ENCODE assay signal across 12 mouse cellular contexts in the genomic region with DNA sequence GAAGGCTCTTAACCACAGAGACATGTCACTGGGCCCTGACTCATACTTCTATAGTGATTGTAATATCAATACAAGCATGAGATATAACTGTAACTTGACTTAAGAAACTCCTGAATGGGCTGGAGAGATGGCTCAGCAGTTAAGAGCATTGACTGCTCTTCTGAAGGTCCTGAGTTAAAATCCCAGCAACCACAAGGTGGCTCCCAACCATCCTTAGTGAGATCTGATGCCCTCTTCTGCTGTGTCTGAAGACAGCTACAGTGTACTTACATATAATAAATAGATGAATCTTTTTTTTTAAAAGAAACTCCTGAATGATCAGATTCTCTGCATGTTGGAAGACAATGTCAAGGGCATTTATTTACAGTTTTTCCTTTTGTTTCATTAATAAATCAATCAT. TPM values are rescaled to one million over a fixed set of nuclear protein-coding genes. Genes with fewer than 3 reads are reported as not detected.
DNase-seq lines count a peak whose midpoint lies in the region; ATAC-seq and TF ChIP-seq lines count a peak whose summit lies in the region.
"Had no signal": no experiment of that assay in that cellular context is flagged by ENCODE, and none has a peak within 500 bp of the region (broad histone marks: within the 10 kb centered on the region; RNA-seq: fewer than 3 reads in every experiment).

No protein-coding gene starts in this region.

- H3K4me1 ChIP-seq in liver, postnatal 0 days (ENCODE audit: insufficient read depth) = no peaks in the 10 kb centered on the region
- H3K4me1 ChIP-seq in liver, embryonic 12.5 days = no peaks in the 10 kb centered on the region
- H3K4me1 ChIP-seq in cortical plate, adult 2 months (ENCODE audit: control insufficient read depth, insufficient read depth, low read length) = no peaks in the 10 kb centered on the region; the same call in 1 of the 2 replicates

- peak; percentile 13 to 23 for DNase-seq in heart, postnatal 10 days
- DNase-seq in heart, postnatal 36 days = no peak
- no peak for DNase-seq in liver, postnatal 0 days
- DNase-seq in right cerebral cortex, postnatal 14 days = peak; percentile 24
- no peak for DNase-seq in testis, postnatal 14 days (ENCODE audit: low spot score)

- TF ChIP-seq EP300 in liver, postnatal 0 days (IDR thresholded peaks at IDR 0.05; ENCODE audit: low read depth) = no peak

- H3K4me3 ChIP-seq in liver, postnatal 0 days (ENCODE audit: low read depth, low read length) = no peak overlapping the region
- no peak overlapping the region for H3K4me3 ChIP-seq in liver, embryonic 12.5 days
- no peak overlapping the region for H3K4me3 ChIP-seq in cortical plate, adult 2 months (ENCODE audit: insufficient read depth, low read length)

- no peaks in the 10 kb centered on the region for H3K36me3 ChIP-seq in liver, postnatal 0 days (replicated peaks; ENCODE audit: insufficient read depth, low read length)
- no peaks in the 10 kb centered on the region for H3K36me3 ChIP-seq in liver, embryonic 12.5 days

- no peaks in the 10 kb centered on the region for H3K9me3 ChIP-seq in liver, postnatal 0 days (ENCODE audit: low read length)
- H3K9me3 ChIP-seq in liver, embryonic 12.5 days (replicated peaks) = no peaks in the 10 kb centered on the region

- H3K27me3 ChIP-seq in liver, postnatal 0 days (ENCODE audit: insufficient read depth, low read length) = no peaks in the 10 kb centered on the region
- H3K27me3 ChIP-seq in liver, embryonic 12.5 days (replicated peaks) = no peaks in the 10 kb centered on the region

- H3K4me2 ChIP-seq in liver, postnatal 0 days (ENCODE audit: low read depth, low read length) = no peak overlapping the region
- no peak overlapping the region for H3K4me2 ChIP-seq in liver, embryonic 12.5 days
- H3K4me2 ChIP-seq: heart, embryonic 11.5 days had no signal

- peak; percentile 30 for TF ChIP-seq CTCF in liver, postnatal 0 days (IDR thresholded peaks at IDR 0.05; ENCODE audit: low read depth)
- peak; percentile 42 for TF ChIP-seq CTCF in cortical plate, adult 2 months (IDR thresholded peaks at IDR 0.05; ENCODE audit: extremely low read depth, insufficient read depth, low read length)

- intact Hi-C loops in heart, postnatal 10 days (cut with DNase I) = loop anchor here (2.0 kb wide), 1 partner anchor 541 kb away; a partner anchor contains a TSS
- intact Hi-C loops in heart, postnatal 36 days (cut with DNase I) = loop anchor here (2.0 kb wide), 1 partner anchor 547 kb away; no protein-coding TSS in a partner anchor

- H3K27ac ChIP-seq in liver, postnatal 0 days (ENCODE audit: low read depth) = no peak overlapping the region
- no peak overlapping the region for H3K27ac ChIP-seq in liver, embryonic 12.5 days
- H3K27ac ChIP-seq in cortical plate, adult 2 months (ENCODE audit: insufficient read depth, low read length) = no peak overlapping the region

- H3K9ac ChIP-seq in liver, postnatal 0 days (replicated peaks) = no peak overlapping the region
- H3K9ac ChIP-seq in liver, embryonic 12.5 days = no peak overlapping the region

- TF ChIP-seq POLR2A in cortical plate, adult 2 months (IDR thresholded peaks at IDR 0.05; ENCODE audit: extremely low read depth, insufficient read depth, low read length) = no peak

- ATAC-seq in liver, postnatal 0 days = no peak
- no peak for ATAC-seq in liver, embryonic 12.5 days
- no peak for ATAC-seq in erythroid progenitor cell, adult 5-6 weeks (replicated peaks; ENCODE audit: low FRiP score, poor library complexity, severe bottlenecking)

RNA-seq across cellular contexts. Expression of a gene that starts 36.0 kb away (rescaled TPM):
- total RNA-seq in heart, postnatal 10 days (2021) = not detected
- not detected for total RNA-seq in heart, postnatal 36 days (2021)
- polyA plus RNA-seq in liver, postnatal 0 days (2015; fragmentation: Nextera tagmentation; extraction: Ambion mirVana) = not detected in 2 replicates
- polyA plus RNA-seq in liver, embryonic 12.5 days (2016; fragmentation: Nextera tagmentation; extraction: Ambion mirVana) = not detected in 2 replicates
- polyA plus RNA-seq in cortical plate, adult 2 months (2012; rRNA removed) = not detected in 2 replicates
- not detected in 2 replicates for total RNA-seq in erythroid progenitor cell, adult 5-6 weeks (2015; ENCODE audit: low replicate concordance)
- total RNA-seq in erythroid progenitor cell, adult 5-6 weeks (2017; ENCODE audit: low replicate concordance) = not detected in 2 replicates
- total RNA-seq: adrenal gland, postnatal 36 days; layer of hippocampus, postnatal 14 days had no signal
- polyA plus RNA-seq: heart, embryonic 11.5 days had no signal

RNA-seq across cellular contexts. Expression of a gene that starts 51.2 kb away (rescaled TPM):
- not detected for total RNA-seq in heart, postnatal 10 days (2021)
- not detected for total RNA-seq in heart, postnatal 36 days (2021)
- not detected in 2 replicates for polyA plus RNA-seq in liver, postnatal 0 days (2015; fragmentation: Nextera tagmentation; extraction: Ambion mirVana)
- polyA plus RNA-seq in liver, embryonic 12.5 days (2016; fragmentation: Nextera tagmentation; extraction: Ambion mirVana) = not detected in 2 replicates
- polyA plus RNA-seq in cortical plate, adult 2 months (2012; rRNA removed) = not detected in 2 replicates
- not detected in 2 replicates for total RNA-seq in erythroid progenitor cell, adult 5-6 weeks (2015; ENCODE audit: low replicate concordance)
- not detected in 2 replicates for total RNA-seq in erythroid progenitor cell, adult 5-6 weeks (2017; ENCODE audit: low replicate concordance)
- total RNA-seq: adrenal gland, postnatal 36 days; layer of hippocampus, postnatal 14 days had no signal
- polyA plus RNA-seq: heart, embryonic 11.5 days; neural tube, embryonic 14.5 days had no signal

Comparison
In these comparisons a context has a peak if more than half of its experiments do, and no peak if none do; other contexts are left out.
1. DNase-seq: peak in heart, postnatal 10 days (2 of 2) and right cerebral cortex, postnatal 14 days (single experiment); none in heart, postnatal 36 days (0 of 2), liver, postnatal 0 days (single experiment) and testis, postnatal 14 days (single experiment).